Mouse (Mus musculus) natural killer cell, adult 2 months (primary cell): ENCODE results near the gene Pqlc3.

Experiments used
- DNase-seq, 2 experiments: peaks; one replicate each; pipeline ENCODE4 v3.0.0; 2022; ENCODE audit warnings: low spot score in 2 of 2

Gene Pqlc3

GRCm38 (mm10) chr12:17009466-17009865 lies 9.3 kb upstream of the Pqlc3 start:
- DNase-seq, result no peak

DNA sequence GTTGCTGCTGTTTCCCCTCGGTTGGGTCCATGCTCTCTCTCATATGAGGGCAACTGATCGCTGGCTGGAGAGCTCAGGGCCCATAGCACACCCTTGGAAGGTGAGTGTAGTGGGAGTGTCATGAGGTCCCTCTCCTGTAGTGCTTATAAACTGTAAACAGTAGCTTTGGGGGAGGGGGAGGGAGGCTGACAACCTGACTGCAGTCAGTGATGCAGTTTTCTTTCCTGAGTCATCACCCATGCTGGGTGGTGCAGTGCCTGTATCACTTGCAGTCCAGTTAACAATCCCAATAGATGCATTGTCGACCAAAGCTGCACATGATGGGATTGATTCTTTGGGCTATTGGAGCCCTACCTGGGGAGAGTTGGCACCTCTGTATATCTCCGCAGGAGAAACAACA lies 1.0 kb upstream of the Pqlc3 start:
- no peak for DNase-seq

DNA sequence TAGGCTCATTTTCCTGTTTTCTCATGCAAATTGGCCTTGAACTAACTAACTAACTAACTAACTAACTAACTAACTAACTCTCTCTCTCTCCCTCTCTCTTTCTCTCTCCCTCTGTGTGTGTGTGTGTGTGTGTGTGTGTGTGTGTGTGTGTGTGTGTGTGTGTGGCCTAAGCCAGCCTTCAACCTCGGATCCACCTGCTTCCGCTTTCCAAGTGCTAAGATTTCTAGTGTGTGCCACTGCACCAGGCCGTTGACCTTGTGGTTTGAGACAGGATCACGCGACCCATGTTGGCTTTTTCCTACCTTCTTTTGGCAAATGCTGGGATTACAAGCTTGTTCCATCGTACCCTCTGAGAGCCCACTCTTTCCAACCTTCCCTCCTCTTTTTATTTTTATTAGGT lies 420 bp upstream of the Pqlc3 start:
- peak in 1 of 2 experiments; percentile 41 for DNase-seq

DNA sequence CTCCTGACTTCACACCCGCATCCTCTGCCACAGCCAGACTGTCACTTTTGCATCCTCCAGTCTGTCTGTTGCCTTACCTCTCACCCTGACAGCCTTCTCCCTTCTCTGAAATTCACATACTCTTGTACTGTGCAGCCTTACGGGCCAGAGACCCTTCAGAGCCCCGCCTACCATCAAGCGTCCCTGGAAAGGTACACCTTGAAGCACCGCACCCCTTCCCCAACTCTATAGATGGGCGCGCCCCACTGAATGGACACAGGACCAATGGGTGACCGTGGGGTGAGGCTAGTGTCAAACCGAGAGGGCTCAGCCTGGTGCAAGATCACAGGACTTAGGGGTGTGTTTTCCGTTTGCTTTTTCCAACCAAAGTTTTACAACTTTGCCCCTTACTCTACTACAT lies 1.1 kb downstream of the Pqlc3 start:
- no peak for DNase-seq

- peak in 1 of 2 experiments; percentile 28 for DNase-seq
Measured at GRCm38 (mm10) chr12:16996886-16997462, 3.2 kb downstream of the Pqlc3 start.

DNA sequence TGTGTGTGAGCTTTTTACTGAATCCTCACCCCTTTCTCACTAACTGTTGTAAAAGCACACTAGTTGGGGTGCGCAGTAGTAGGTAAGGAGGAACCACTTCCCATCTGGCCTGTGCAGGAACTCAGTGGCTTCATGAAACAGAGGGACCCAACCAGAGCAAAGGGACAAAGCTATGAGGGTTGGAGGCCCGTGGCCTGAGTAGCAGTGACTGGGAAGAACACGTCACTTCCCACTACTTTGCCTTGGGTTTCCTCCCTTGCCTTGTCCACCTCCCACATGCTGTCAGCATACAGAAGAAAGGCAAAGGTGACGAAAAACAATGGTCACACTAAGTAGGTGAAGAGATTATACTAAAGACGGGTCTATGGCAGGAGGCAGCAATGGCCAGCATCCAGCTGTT lies 3.9 kb downstream of the Pqlc3 start:
- DNase-seq, result no peak

DNA sequence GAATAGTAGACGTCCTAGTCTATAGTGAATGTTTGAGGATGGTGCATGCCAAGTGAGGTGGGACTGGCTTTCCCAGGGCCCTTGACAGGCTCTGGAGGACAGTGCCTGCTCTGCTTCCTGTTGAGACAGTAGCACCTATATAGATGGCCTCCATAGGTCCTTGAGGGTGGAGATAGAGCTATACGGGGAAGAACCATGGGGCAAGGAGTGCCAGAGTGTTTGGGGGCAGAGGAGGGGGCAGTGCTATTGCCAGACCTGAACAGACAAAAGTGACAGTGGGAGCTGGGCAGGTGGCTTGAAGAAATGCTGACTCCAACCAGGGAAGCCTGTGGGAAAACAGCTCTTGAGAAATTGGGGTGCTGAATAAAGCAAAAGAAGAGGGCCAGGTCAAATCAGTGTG lies 5.9 kb downstream of the Pqlc3 start:
- DNase-seq, result no peak

- no peak for DNase-seq
Measured at GRCm38 (mm10) chr12:16992355-16992754, 7.9 kb downstream of the Pqlc3 start.

- DNase-seq, result no peak
Measured at GRCm38 (mm10) chr12:16991376-16991775, 8.8 kb downstream of the Pqlc3 start.

GRCm38 (mm10) chr12:16985778-16986177 lies 14.4 kb downstream of the Pqlc3 start:
- no peak for DNase-seq

GRCm38 (mm10) chr12:16977120-16977519 lies 23.1 kb downstream of the Pqlc3 start:
- DNase-seq, result no peak

DNA sequence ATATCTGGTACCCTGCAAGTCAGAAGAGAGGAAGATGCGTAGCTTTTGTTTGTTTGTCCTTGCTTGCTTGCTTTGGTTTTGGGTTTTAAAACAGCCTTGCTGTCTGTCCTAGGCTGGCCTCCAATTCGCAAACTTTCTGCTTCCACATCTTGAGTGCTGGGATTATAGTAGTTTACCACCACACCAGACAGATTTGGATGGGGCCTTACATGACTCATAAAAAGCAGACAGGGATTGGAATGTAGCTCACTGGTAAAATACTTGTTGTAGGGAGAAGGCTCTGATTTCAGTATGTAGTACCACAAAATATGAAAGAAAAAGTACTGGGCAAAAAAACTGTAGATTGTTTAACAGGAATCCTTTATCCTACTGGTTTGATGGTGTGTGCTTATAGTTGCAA lies 33.4 kb downstream of the Pqlc3 start:
- DNase-seq, result no peak

GRCm38 (mm10) chr12:16963354-16963753 lies 36.9 kb downstream of the Pqlc3 start:
- peak in 1 of 2 experiments; percentile 30 for DNase-seq

- peak in 1 of 2 experiments; percentile 15 for DNase-seq
Measured at GRCm38 (mm10) chr12:16958851-16959250, 41.4 kb downstream of the Pqlc3 start.

DNA sequence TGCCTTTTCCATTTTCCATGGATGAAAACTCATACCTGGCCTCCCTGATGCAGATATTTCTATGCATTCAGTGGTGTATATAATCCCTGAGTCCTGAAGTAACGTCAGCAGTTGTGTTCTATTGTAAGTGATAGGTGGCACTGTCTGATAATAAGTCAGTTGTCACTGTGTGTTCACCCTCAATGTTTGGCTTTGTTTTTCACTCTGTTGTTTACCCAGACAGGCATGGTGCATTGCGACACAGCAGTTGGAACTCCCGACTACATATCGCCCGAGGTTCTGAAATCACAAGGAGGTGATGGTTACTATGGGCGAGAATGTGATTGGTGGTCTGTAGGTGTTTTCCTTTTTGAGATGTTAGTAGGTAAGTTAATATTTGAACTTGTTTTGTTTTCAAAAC lies 52.0 kb downstream of the Pqlc3 start:
- no peak for DNase-seq

GRCm38 (mm10) chr12:16941976-16942375 lies 58.2 kb downstream of the Pqlc3 start:
- no peak for DNase-seq
